Mouse (Mus musculus) heart, adult 10 weeks (tissue): ENCODE measurements around the gene Gm15023. TPM values are rescaled to one million over a fixed set of nuclear protein-coding genes. Genes with fewer than 3 reads are reported as not detected.

Experiments used
- polyA plus RNA-seq: library from polyadenylated mRNA; stranded (reverse); fragments of 350-450 nt; fragmentation: Illumina TruSeq; extraction: RNeasy Lipid Tissue Mini Kit (QIAGEN cat#74804); gene quantifications from one replicate; pipeline ENCODE4 v1.2.3, GENCODE M21; 2014; ENCODE audit warnings: low read depth, low replicate concordance

The Gm15023 gene
- polyA plus RNA-seq, result not detected

GRCm38 (mm10) chrX:135177532-135177931 is at the start of gene Gm15023:
TSS of gene Gm15023 (minus strand) at chrX:135177632.

GRCm38 (mm10) chrX:135210436-135211221 is 33.2 kb upstream of the Gm15023 start, which contains the start of gene Tceal6:
TSS of gene Tceal6 (minus strand) at chrX:135210687.

Other genes with a start within 250 kb of the Gm15023 start
- not detected for gene Nxf2, start 212.9 kb downstream of the Gm15023 start, polyA plus RNA-seq
- 8.4 TPM for gene Zmat1, start 168.4 kb downstream of the Gm15023 start, polyA plus RNA-seq
- not detected for gene Tceal6, start 33.1 kb upstream of the Gm15023 start, polyA plus RNA-seq
- gene Pramel3, start 124.7 kb upstream of the Gm15023 start, polyA plus RNA-seq, result not detected
- gene Gm5128, start 195.7 kb upstream of the Gm15023 start, polyA plus RNA-seq, result not detected